Mouse (Mus musculus): Measurements from ENCODE around the gene Tmem33. TPM values are rescaled to one million over a fixed set of nuclear protein-coding genes. Genes with fewer than 3 reads are reported as not detected.

Tmem33 gene
- total RNA-seq, 2 experiments from 2014 or later: 84.4 to 97.2 TPM

DNA sequence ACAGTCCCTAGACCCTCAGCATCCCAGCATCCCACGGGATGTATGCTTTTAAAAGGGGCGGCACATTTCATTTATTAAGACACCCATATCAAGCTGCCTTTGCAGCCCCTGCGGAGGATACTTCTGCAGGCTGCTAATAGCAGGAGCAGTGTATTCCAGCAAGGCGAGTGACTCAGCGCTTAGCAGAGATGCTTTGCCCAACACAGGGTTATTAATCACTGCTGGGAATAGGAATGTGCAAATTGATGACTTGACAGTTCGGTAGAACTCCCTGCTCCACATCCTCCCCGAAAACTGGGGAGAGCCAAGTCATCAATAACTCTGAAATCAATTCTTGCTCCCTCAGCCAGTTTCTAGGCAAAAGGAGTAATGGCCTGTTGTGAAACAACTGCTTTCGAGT is 4.7 kb upstream of the Tmem33 start:
- DNase-seq (ENCODE audit: extremely low spot score in 1 of 2, low spot score in 1 of 2): no peak

DNA sequence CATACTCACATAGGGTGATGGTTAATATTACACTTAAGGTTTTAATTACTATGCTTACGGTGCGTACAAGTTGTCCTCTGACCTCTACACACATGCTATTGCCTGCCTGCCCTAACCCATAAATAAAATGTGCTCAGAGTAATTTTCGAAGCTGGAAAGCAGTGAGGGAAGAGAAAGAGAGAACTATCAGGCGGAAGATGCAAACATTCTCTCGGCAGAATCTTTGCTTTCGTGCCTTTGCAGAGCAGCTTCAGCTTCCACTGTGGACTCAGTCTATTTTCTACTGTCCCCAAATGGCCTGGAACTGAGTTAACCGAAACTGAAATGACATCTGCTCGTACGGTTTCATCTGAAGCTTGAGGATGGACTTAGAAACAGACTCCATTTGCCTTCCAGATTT is 1.9 kb upstream of the Tmem33 start:
- no peak for DNase-seq (ENCODE audit: extremely low spot score in 1 of 2, low spot score in 1 of 2)

GRCm38 (mm10) chr5:67260159-67260530 is 220 bp upstream of the Tmem33 start:
- DNase-seq (ENCODE audit: extremely low spot score in 1 of 2, low spot score in 1 of 2): no peak

DNA sequence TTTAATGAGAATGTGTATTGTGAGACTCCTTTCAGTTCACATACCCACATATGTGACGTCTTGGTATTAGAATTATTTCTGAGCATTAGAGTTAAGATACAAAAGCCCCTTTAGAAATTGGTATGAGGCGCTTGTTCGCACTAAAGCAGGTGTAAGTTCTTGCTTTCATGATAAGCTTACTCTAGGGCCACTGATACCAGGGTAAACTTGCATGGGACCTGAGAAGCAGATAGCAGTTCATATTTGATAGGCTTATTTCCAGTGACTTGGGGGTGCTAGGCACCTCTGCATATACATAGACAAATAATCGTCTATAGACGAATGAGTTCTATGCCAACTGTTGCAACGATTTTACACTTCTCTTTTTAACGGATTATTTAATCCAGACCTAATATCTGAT is 2.6 kb downstream of the Tmem33 start:
- no peak for DNase-seq (ENCODE audit: extremely low spot score in 1 of 2, low spot score in 1 of 2)

- no peak for DNase-seq (ENCODE audit: extremely low spot score in 1 of 2, low spot score in 1 of 2)
Measured at GRCm38 (mm10) chr5:67266106-67266505, 5.7 kb downstream of the Tmem33 start.

GRCm38 (mm10) chr5:67269309-67269708 is 8.9 kb downstream of the Tmem33 start:
- no peak for DNase-seq (ENCODE audit: extremely low spot score in 1 of 2, low spot score in 1 of 2)

DNA sequence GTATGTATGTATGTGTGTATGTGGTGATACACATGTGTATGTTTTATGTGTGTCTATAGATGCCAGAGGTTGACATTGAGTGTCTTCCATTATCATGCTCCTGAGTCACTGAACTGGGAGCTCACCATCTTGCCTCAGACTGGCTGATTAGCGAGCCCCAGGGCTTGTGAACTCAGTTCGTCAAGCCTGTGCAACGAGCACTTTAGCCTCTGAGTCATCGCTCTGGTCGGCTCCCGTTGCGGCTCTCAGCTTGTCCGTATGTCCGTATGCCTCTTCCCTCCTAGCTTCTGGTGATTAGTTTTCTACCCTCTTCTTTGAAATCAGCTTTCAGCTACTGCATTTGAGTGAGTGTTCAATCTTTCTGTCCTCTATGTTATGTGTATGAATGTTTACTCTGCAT is 19.0 kb downstream of the Tmem33 start:
- DNase-seq (ENCODE audit: extremely low spot score in 1 of 2, low spot score in 1 of 2): no peak

DNA sequence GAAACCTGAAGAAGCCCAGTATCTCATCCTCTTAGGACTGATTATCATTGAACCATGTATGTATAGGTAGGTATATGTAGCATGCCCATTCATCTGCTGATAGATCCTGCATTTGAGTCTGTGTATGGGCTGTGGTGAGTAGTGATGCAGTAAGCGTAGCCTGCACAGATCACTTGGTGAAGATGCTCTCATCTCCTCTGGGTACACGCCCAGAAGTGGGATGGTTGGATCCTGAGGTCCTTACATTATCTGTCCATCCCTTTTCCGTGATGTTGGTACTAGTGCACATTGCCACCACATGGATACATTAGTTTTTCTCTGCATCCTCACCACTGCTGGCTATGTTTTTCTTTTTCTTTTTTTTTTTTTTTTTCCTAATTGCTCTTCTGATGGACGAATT is 19.5 kb downstream of the Tmem33 start:
- no peak for DNase-seq (ENCODE audit: extremely low spot score in 1 of 2, low spot score in 1 of 2)

- no peak for DNase-seq (ENCODE audit: extremely low spot score in 1 of 2, low spot score in 1 of 2)
Measured at GRCm38 (mm10) chr5:67280400-67280799, 20.0 kb downstream of the Tmem33 start.

DNA sequence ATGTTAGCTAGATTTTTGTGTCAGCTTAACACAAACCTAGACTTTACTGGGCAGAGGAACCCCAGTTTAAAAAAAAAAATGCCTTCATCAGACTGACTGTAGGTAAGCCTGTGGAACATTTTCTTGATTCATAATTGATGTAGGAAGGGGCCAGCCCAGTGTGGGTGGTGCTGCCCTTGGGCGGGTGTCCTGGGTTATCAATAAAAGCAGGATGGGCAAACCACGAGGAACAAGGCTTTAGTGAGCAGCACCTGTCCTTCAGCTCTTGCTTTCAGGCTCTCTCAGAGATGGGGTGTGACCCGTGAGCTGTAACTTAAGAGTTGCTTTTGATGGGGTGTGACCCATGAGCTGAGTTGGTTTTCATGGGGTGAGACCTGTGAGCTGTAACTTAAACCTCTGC is 34.7 kb downstream of the Tmem33 start:
- no peak for DNase-seq (ENCODE audit: extremely low spot score in 1 of 2, low spot score in 1 of 2)

GRCm38 (mm10) chr5:67295682-67296081 is 35.3 kb downstream of the Tmem33 start:
- DNase-seq (ENCODE audit: extremely low spot score in 1 of 2, low spot score in 1 of 2): no peak

- DNase-seq (ENCODE audit: extremely low spot score in 1 of 2, low spot score in 1 of 2): no peak
Measured at GRCm38 (mm10) chr5:67296171-67296570, 35.8 kb downstream of the Tmem33 start.

DNA sequence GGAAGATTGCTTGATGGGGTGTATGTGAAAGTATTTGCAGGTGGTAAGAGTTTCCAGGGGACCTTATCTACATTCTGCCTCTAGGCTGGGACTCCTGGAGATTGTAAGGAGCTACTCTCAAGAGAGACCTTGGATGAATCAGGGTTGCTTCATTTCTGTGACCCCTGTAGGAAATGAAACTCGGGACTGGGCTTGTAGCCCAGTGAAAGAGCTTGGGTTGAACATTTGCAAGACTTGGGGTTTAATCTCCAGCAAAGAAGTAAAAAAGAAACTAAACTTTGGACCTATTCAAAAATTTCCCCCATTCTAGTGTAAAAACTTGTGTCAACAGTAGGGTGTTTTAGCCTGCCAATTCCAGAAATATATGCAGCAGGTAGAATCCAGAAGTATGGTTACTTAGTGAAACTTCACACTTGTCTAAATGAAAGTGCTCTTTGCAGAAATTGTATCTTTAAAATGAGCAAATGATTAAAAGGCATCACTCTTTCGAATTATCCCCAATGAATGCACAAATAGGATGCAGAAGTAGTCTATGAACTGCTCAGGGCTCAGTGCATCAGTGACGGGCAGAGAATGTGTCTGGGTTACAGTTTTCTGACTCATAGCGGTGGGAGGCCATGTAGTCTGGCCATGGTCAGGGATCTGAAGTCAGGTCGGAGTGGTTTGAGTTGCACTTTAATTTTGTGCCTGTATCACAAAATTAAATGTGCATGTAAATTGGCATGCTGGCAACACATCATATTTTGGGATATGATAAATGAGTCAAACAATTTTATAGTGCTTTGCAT is 36.9 kb downstream of the Tmem33 start:
- no peak for DNase-seq (ENCODE audit: extremely low spot score in 1 of 2, low spot score in 1 of 2)

GRCm38 (mm10) chr5:67299847-67300412 is 39.6 kb downstream of the Tmem33 start:
- DNase-seq (ENCODE audit: extremely low spot score in 1 of 2, low spot score in 1 of 2): no peak

DNA sequence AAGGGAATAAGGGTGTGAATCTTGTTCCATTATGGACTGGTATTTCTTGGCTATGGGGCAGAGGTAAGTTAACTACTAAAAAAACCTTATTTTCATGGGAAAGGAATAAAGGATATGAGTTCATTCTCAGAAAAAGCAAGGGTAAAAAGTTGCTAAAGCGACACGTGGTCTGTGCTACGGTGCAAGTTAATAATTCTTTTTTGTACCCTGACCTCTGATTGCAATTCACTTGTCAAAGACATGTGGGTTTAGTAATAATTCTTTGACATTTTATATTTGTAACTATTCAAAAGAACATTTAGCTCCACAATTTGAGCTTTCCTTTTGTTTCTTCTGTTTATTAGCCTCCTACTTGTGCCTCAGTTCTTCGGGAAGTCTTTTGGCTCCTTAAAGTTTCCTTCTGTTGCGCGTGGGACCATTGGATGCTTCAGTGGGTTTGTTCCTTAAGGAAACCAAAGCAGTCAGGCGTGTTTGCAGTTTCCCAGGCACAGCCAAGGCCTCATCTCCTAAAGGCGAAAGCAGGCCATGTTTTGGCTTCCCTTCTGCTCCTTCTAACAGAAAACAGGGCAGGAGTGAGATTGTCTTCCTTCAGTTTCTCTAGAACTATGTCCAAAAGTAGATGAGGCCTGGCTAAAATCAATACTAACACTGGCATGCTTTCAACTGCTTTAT is 40.7 kb downstream of the Tmem33 start:
- no peak for DNase-seq (ENCODE audit: extremely low spot score in 1 of 2, low spot score in 1 of 2)

- DNase-seq (ENCODE audit: extremely low spot score in 1 of 2, low spot score in 1 of 2): no peak
Measured at GRCm38 (mm10) chr5:67301722-67302331, 41.5 kb downstream of the Tmem33 start.

DNA sequence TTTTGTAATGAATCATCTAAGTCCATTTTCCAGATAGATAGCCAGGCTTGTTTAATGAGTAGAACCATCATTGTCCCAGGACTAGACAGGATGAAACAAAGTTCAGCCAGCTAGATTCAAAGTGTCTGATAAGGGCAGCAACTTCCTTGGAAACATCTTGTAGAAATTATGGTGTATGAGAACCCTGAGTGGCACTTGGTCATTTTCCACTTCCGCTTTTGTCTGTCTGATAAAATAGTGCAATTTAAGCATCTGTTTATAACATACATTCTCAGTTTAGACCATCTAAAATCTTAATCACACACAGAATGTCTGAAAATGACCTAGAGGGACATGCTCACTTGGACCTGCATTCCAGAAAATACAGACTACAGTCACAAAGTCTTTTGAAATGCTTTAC is 43.5 kb downstream of the Tmem33 start:
- no peak for DNase-seq (ENCODE audit: extremely low spot score in 1 of 2, low spot score in 1 of 2)

DNA sequence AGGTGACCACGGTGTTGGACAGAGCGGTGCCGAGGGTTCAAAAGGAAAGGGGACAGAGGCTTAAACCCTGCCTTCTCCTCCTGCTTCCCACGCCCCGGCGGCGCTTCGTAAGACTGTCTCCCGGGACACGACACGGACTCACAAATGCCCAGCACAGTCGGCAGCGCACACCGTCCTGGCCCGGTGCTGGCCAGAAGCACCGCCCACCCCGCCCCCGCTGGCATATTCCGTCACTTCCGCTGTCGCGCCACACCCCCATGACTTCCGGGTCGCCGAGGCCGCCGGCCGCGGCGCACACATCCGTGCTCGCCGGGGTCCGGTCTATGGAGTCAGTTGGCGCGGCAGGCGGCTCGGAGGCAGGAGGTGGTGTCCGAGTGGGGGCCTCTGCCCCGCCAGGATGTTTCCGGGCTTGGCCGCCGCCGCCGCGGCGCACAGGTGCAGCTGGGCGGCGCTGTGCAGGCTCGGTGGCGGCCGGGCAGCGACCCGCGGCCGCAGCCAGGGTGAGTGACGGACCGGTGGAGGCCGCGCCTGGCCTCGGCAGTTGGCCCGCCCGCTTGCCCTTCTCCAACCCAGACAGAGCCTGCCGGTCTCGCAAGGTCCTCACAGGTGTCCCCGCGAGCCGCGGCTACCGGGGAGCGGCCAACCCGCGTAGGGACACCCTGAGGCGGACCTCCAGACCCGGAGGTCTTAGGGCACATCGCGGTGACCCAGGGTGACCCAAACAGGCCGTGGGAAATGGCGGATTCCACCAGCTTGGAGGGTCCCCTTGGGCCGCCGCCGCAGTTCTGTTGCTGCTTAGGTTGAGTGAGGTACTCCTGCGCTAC is 46.5 kb downstream of the Tmem33 start, which contains the start of gene Slc30a9:
Slc30a9 (plus strand) TSS at position 258 of the 824 bp plus-strand sequence.
- peak; percentile 93 to 96 for DNase-seq (ENCODE audit: extremely low spot score in 1 of 2, low spot score in 1 of 2)

DNA sequence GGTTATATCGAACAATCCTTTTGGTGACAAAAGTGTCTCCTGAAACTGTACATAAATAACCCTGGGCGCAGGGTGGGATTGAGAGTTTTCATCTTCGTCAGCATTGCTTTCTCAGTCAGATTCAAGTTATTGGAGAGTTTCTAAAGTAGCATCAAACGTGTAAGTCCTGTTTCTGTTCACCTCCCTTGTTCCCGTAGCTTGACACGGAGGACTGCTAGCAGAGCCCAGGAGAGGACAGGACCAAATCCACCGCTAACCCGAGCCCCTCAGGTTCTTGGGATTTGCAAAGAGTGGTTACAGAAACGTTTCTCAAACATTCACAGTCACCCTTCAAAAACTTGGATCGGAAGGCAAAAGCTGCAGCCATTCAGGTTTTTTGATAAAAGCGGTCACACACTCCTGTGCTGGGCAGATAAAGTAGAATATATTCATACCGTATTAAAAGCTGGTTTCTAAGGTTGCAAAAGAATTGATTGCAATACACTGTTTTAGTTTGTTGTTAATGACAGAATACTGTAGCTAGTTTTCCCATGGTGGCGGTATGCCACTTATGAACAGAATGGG is 47.4 kb downstream of the Tmem33 start:
- DNase-seq (ENCODE audit: extremely low spot score in 1 of 2, low spot score in 1 of 2): no peak
